Mouse (Mus musculus): Measurements from ENCODE around the gene Mpeg1. TPM values are rescaled to one million over a fixed set of nuclear protein-coding genes. Genes with fewer than 3 reads are reported as not detected.

Mpeg1 gene
- polyA plus RNA-seq, 1 experiment from 2014 or later = not detected

- Histone ChIP-seq H3K27me3 (ENCODE audit: insufficient read depth, poor library complexity, severe bottlenecking) (no peaks in the 10 kb centered on the region), H3K4me3 (no peak overlapping the region), H3K4me1 (0 out of 2 replicates have a peak, but pooled peaks cover 3% of the 10 kb centered on the region), H3K9me3 (no peaks in the 10 kb centered on the region), H3K36me3 (no peaks in the 10 kb centered on the region), H3K27ac (no peak overlapping the region)
- no peak for DNase-seq (ENCODE audit: low spot score)
- WGBS = 71% methylated on average over 5 of the region's 5 CpGs
Observed at GRCm38 (mm10) chr19:12440103-12440725, 20.4 kb upstream of the Mpeg1 start.

- no peak overlapping the region for H3K27ac ChIP-seq
- H3K9me3 ChIP-seq = no peaks in the 10 kb centered on the region
- 71% methylated on average over 4 of the region's 4 CpGs for WGBS
- DNase-seq (ENCODE audit: low spot score) = no peak
- H3K4me1 ChIP-seq = 0 out of 2 replicates have a peak, but pooled peaks cover 3% of the 10 kb centered on the region
- no peaks in the 10 kb centered on the region for H3K36me3 ChIP-seq
- H3K4me3 ChIP-seq = no peak overlapping the region
- no peaks in the 10 kb centered on the region for H3K27me3 ChIP-seq (ENCODE audit: insufficient read depth, poor library complexity, severe bottlenecking)
Observed at GRCm38 (mm10) chr19:12442560-12442959, 18.0 kb upstream of the Mpeg1 start.

- Histone ChIP-seq H3K4me1 (0 out of 2 replicates have a peak, but pooled peaks cover 3% of the 10 kb centered on the region), H3K4me3 (no peak overlapping the region), H3K9me3 (no peaks in the 10 kb centered on the region), H3K27ac (no peak overlapping the region), H3K27me3 (ENCODE audit: insufficient read depth, poor library complexity, severe bottlenecking) (no peaks in the 10 kb centered on the region), H3K36me3 (no peaks in the 10 kb centered on the region)
- WGBS = 75% methylated on average over 3 of the region's 3 CpGs
- DNase-seq (ENCODE audit: low spot score) = no peak
Observed at GRCm38 (mm10) chr19:12445014-12445413, 15.6 kb upstream of the Mpeg1 start.

- DNase-seq (ENCODE audit: low spot score) = no peak
- Histone ChIP-seq H3K36me3 (no peaks in the 10 kb centered on the region), H3K27ac (no peak overlapping the region), H3K4me1 (no peaks in the 10 kb centered on the region), H3K27me3 (ENCODE audit: insufficient read depth, poor library complexity, severe bottlenecking) (no peaks in the 10 kb centered on the region), H3K4me3 (no peak overlapping the region), H3K9me3 (no peaks in the 10 kb centered on the region)
- 84% methylated on average over 12 of the region's 12 CpGs for WGBS
Observed at GRCm38 (mm10) chr19:12457401-12458066, 3.0 kb upstream of the Mpeg1 start.

DNA sequence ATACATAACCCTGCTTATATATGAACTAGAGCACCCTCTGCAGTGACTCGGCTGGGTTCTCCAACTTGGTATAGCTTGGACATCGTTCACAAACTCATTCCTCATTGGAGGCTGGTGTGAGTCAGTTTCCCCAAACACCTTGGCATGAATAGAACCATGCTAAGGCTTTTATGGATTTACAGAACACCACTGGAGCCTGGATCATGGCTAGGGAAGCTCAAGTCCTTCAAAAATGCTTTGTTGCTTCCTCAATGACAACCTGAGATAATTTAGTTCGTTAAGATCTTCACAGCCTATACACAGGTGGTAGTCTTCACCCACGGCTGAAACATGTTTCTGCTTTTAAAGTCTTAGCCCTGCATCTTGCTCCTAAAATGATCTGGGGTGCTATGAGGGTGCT, 1.1 kb upstream of the Mpeg1 start:
- Histone ChIP-seq H3K36me3 (no peaks in the 10 kb centered on the region), H3K27ac (no peak overlapping the region), H3K4me1 (peaks cover 3% of the 10 kb centered on the region), H3K27me3 (ENCODE audit: insufficient read depth, poor library complexity, severe bottlenecking) (no peaks in the 10 kb centered on the region), H3K4me3 (no peak overlapping the region), H3K9me3 (no peaks in the 10 kb centered on the region)
- DNase-seq (ENCODE audit: low spot score) = no peak
- WGBS = 76% methylated on average over 4 of the region's 4 CpGs

DNA sequence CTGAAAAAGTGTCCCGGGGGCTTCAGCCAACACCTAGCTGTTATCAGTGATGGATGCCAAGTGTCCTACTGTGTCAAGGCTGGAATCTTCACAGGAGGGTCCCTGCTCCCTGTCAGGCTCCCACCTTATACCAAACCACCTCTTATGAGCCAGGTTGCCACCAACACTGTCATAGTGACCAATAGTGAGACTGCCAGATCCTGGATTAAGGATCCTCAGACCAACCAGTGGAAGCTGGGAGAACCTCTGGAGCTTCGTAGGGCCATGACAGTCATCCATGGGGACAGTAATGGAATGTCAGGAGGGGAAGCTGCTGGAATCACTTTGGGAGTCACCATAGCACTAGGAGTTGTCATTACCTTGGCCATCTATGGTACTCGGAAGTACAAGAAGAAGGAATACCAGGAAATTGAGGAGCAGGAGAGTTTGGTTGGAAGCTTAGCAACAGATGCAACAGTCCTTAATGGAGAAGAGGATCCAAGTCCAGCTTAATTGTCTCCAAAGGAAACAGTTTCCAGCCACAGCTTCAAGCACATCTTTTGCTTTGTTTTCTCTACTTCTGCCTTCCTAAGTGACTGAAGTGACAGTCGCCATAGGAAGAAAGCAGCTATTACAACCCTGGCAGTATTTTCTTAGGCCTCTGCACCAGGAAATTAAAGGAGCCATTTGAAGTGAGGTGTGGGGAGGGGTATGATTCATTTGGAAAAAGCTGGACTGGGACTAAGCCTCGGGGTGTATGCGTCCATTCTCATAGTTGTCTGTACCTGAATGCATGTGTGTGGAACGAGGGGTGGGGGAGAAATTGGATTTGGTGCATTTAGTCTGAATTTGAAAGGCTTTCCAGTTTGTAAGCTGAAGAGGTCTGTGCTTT, 2.5 kb downstream of the Mpeg1 start:
- H3K27me3 ChIP-seq (ENCODE audit: insufficient read depth, poor library complexity, severe bottlenecking) = no peaks in the 10 kb centered on the region
- no peak for DNase-seq (ENCODE audit: low spot score)
- H3K4me1 ChIP-seq = peaks cover 3% of the 10 kb centered on the region
- H3K36me3 ChIP-seq = no peaks in the 10 kb centered on the region
- WGBS = 60% methylated on average over 7 of the region's 7 CpGs
- no peak overlapping the region for H3K4me3 ChIP-seq
- no peak overlapping the region for H3K27ac ChIP-seq
- H3K9me3 ChIP-seq = no peaks in the 10 kb centered on the region

- peaks cover 3% of the 10 kb centered on the region for H3K4me1 ChIP-seq
- WGBS = 14% methylated on average over 1 of the region's 1 CpGs
- H3K9me3 ChIP-seq = no peaks in the 10 kb centered on the region
- H3K36me3 ChIP-seq = no peaks in the 10 kb centered on the region
- DNase-seq (ENCODE audit: low spot score) = no peak
- H3K27ac ChIP-seq = no peak overlapping the region; the same call in 1 of the 2 replicates
- no peak overlapping the region for H3K4me3 ChIP-seq
- no peaks in the 10 kb centered on the region for H3K27me3 ChIP-seq (ENCODE audit: insufficient read depth, poor library complexity, severe bottlenecking)
Observed at GRCm38 (mm10) chr19:12463722-12464035, 3.1 kb downstream of the Mpeg1 start.

- no peaks in the 10 kb centered on the region for H3K27me3 ChIP-seq (ENCODE audit: insufficient read depth, poor library complexity, severe bottlenecking)
- peaks cover 3% of the 10 kb centered on the region for H3K4me1 ChIP-seq
- WGBS = 74% methylated on average over 5 of the region's 5 CpGs
- H3K9me3 ChIP-seq = no peaks in the 10 kb centered on the region
- DNase-seq (ENCODE audit: low spot score) = no peak
- no peak overlapping the region for H3K4me3 ChIP-seq
- H3K27ac ChIP-seq = no peak overlapping the region; the same call in 1 of the 2 replicates
- no peaks in the 10 kb centered on the region for H3K36me3 ChIP-seq
Observed at GRCm38 (mm10) chr19:12464127-12464526, 3.5 kb downstream of the Mpeg1 start.

DNA sequence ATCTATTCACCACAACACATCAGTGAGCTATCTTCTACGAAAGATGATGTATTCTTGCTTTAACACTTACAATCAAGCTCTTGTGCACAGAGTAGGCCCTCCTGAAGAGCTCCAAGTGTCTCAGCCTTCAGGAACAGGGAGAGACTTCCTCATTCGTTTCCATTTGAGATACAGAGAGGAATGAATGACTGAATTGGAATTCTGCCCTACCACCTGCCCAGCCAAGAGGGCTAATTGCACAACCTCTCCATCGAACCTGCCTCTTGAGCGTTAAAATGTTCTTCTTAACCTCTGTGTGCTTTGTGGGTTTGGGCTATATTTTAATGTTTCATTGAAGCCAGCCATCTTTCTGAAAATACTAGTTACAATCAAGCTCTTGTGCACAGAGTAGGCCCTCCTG, 4.1 kb downstream of the Mpeg1 start:
- no peak for DNase-seq (ENCODE audit: low spot score)
- H3K27ac ChIP-seq = no peak overlapping the region
- H3K4me1 ChIP-seq = peaks cover 3% of the 10 kb centered on the region
- H3K4me3 ChIP-seq = no peak overlapping the region
- H3K9me3 ChIP-seq = no peaks in the 10 kb centered on the region
- no peaks in the 10 kb centered on the region for H3K27me3 ChIP-seq (ENCODE audit: insufficient read depth, poor library complexity, severe bottlenecking)
- 79% methylated on average over 4 of the region's 4 CpGs for WGBS
- no peaks in the 10 kb centered on the region for H3K36me3 ChIP-seq

- 86% methylated on average over 10 of the region's 10 CpGs for WGBS
Observed at GRCm38 (mm10) chr19:12465530-12466144, 5.1 kb downstream of the Mpeg1 start.

DNA sequence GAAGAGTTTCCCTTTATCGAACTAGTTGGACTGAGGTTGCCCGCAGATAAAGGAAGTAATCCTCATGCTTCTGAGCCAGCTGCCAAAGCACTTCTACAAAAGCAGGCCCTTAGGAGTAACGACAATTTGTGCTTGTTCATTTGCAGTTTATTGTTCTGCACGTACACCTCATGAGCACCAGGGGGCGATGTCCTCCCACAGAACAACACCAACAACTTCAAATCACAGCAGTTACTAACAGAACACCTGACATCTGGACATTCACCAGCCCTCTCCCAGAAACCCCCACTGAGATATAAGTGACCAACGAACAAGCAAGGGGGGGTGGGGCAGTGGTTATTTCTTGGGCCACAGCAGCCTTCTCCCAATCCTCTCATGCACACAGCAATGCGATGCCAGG, 5.6 kb downstream of the Mpeg1 start:
- no peaks in the 10 kb centered on the region for H3K27me3 ChIP-seq (ENCODE audit: insufficient read depth, poor library complexity, severe bottlenecking)
- no peak overlapping the region for H3K27ac ChIP-seq
- DNase-seq (ENCODE audit: low spot score) = no peak
- no peak overlapping the region for H3K4me3 ChIP-seq
- H3K4me1 ChIP-seq = peaks cover 3% of the 10 kb centered on the region
- WGBS = 27% methylated on average over 7 of the region's 7 CpGs
- no peaks in the 10 kb centered on the region for H3K9me3 ChIP-seq
- no peaks in the 10 kb centered on the region for H3K36me3 ChIP-seq

More at GRCm38 (mm10) chr19:12465530-12466144, 5.1 kb downstream of the Mpeg1 start:
- H3K27me3 ChIP-seq (ENCODE audit: insufficient read depth, poor library complexity, severe bottlenecking) = no peaks in the 10 kb centered on the region
- no peak overlapping the region for H3K4me3 ChIP-seq
- peaks cover 3% of the 10 kb centered on the region for H3K4me1 ChIP-seq
- no peaks in the 10 kb centered on the region for H3K9me3 ChIP-seq
- no peak overlapping the region for H3K27ac ChIP-seq
- H3K36me3 ChIP-seq = no peaks in the 10 kb centered on the region
- DNase-seq (ENCODE audit: low spot score) = no peak

GRCm38 (mm10) chr19:12467436-12467835, 6.9 kb downstream of the Mpeg1 start:
- 77% methylated on average over 5 of the region's 5 CpGs for WGBS

GRCm38 (mm10) chr19:12471866-12472265, 11.3 kb downstream of the Mpeg1 start:
- Histone ChIP-seq H3K9me3 (no peaks in the 10 kb centered on the region), H3K27me3 (ENCODE audit: insufficient read depth, poor library complexity, severe bottlenecking) (no peaks in the 10 kb centered on the region), H3K36me3 (no peaks in the 10 kb centered on the region), H3K4me3 (no peak overlapping the region), H3K4me1 (no peaks in the 10 kb centered on the region), H3K27ac (no peak overlapping the region)
- DNase-seq (ENCODE audit: low spot score) = peak; percentile 19
- 66% methylated on average over 3 of the region's 3 CpGs for WGBS

More at GRCm38 (mm10) chr19:12467436-12467835, 6.9 kb downstream of the Mpeg1 start:
- no peaks in the 10 kb centered on the region for H3K36me3 ChIP-seq
- H3K9me3 ChIP-seq = no peaks in the 10 kb centered on the region
- H3K27ac ChIP-seq = no peak overlapping the region
- peaks cover 3% of the 10 kb centered on the region for H3K4me1 ChIP-seq
- H3K4me3 ChIP-seq = no peak overlapping the region
- no peaks in the 10 kb centered on the region for H3K27me3 ChIP-seq (ENCODE audit: insufficient read depth, poor library complexity, severe bottlenecking)
- DNase-seq (ENCODE audit: low spot score) = no peak
